Mouse (Mus musculus) skeletal muscle tissue, adult 2 months (tissue): ENCODE results near the gene Olfr463.

Experiments
- DNase-seq: peaks from one replicate; pipeline ENCODE4 v3.0.0-alpha.2; 2012; ENCODE audit warnings: low read depth, low spot score

Gene Olfr463

DNA sequence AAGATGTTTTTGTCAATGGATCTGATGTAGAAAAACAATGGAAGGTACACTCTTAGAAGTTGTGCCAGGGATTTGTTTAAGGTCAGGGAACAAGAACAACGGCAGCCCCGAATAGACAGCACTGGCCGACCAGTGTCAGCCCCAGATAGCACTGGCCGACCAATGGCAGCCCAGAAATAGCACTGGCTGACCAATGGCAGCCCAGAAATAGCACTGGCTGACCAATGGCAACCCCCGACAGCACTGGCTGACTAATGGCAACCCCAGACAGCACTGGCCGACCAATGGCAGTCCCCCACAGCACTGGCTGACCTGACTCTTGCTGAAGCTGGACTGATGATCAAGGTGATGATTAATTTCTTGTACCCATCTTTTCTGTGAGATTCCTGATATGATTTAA is 49.3 kb downstream of the Olfr463 start:
- DNase-seq = no peak

DNA sequence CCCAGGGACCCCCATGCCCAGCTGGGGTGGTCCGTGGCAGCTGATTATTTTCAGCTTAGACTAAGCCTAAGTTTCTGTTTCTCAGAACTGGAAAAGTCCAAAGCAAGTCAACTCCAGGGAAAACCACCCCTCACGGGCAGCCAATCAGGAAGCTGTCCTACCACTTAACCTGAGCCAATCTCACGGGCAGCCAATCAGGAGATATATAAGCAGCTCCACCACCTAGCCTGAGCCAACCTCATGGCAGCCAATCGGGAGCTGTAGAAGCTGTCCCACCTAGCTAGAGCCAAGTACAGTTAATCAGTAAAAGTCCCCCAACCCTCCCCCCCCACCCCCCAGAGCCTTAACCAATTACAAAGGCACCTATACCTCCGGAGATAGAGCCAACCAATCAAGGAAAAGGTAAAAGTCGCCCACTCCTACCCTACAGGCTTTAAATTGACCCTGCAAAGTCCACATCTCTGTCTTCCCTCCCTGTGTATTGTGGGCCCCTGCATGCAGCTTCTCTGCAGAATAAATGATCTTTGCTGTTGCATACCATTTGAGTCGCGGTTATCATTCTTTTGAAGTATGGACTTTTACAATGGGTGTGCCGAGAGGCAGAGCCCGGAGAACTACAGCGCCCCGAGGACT is 50.1 kb downstream of the Olfr463 start:
- no peak for DNase-seq
